Mouse (Mus musculus): ENCODE measurements at regions not wholly inside any gene's neighbourhood (a gene's known extent, or its start where the extent isn't known, plus 50 kb on each side); places are given as distances from the start of the nearest gene placed in this dataset.

DNA sequence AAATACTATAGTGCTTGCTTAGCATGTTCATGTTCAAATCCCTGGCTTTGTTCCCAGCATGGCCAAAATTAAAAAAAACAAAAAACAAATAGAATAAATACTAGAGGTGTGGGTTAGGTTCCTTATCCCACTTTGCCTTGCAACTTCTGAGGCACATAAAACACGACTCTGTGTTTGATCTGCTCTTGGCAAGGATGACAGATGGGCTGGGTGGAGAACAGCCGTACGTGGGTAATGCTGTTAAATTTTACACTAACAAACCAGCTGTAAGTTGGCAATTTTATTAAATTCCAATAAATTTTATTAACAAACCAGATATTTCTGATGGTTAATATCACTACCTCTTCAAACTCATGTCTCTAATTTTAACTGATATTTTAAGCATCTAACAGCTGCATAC, 168.9 kb downstream of the Gja1 start:
- TF ChIP-seq CTCF (IDR thresholded peaks at IDR 0.05; ENCODE audit: insufficient read depth, low read depth, low read length): no peak
- TF ChIP-seq POLR2A (IDR thresholded peaks at IDR 0.05; ENCODE audit: insufficient read depth, low read depth, low read length): no peak

All from olfactory bulb, adult 2 months (tissue).